Mouse (Mus musculus) right cerebral cortex, adult 2 months (tissue): ENCODE data around the gene Tmed1.
"Not testable (repeated sequence)": the region's sequence is repeated elsewhere in the genome, so short reads cannot be mapped to it uniquely, and the experiment has no call there.

Experiments used
- DNase-seq, 2 experiments: peaks; one replicate each; pipeline ENCODE4 v3.0.0; 2021 to 2022; ENCODE audit warnings: low spot score in 2 of 2

Tmed1 gene

GRCm38 (mm10) chr9:21472913-21473312 lies 37.1 kb downstream of the Tmed1 start:
- peak in 1 of 2 experiments; percentile 43 for DNase-seq

GRCm38 (mm10) chr9:21469032-21470024 lies 40.7 kb downstream of the Tmed1 start:
- DNase-seq, result peak; percentile 66 to 67

GRCm38 (mm10) chr9:21464565-21464928 lies 45.5 kb downstream of the Tmed1 start:
- DNase-seq, result not testable (repeated sequence)

- DNase-seq, result no peak
Observed at GRCm38 (mm10) chr9:21463766-21464564, 46.1 kb downstream of the Tmed1 start.

GRCm38 (mm10) chr9:21463138-21463590 lies 46.9 kb downstream of the Tmed1 start:
- peak in 1 of 2 experiments; percentile 47 for DNase-seq

GRCm38 (mm10) chr9:21460400-21460940 lies 49.6 kb downstream of the Tmed1 start:
- DNase-seq, result no peak

- DNase-seq, result no peak
Observed at GRCm38 (mm10) chr9:21458821-21459220, 51.2 kb downstream of the Tmed1 start.
